Mouse (Mus musculus): ENCODE measurements around the gene Rapgef5.
"Not testable (repeated sequence)": the region's sequence is repeated elsewhere in the genome, so short reads cannot be mapped to it uniquely, and the experiment has no call there.

The Rapgef5 gene

DNA sequence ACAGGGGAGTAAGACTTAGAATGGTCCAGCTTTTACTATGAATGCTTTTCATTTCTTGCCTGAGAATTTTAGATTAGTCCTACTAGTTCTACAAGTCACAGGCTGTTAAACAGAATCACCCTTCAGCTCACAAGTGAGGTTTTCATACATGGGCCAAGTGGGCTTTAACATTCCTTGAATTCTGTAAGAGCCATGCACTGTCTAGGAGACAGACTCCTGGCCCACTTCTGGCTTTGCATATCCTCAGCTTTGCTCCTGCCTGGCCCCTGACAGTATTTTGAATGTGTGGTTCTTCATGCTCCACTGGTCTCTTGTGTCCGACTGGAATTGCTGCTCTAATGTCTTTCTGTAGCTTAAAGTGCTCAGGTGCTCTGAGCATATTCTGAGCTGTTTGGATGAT, 267.1 kb downstream of the Rapgef5 start:
- DNase-seq: no peak

DNA sequence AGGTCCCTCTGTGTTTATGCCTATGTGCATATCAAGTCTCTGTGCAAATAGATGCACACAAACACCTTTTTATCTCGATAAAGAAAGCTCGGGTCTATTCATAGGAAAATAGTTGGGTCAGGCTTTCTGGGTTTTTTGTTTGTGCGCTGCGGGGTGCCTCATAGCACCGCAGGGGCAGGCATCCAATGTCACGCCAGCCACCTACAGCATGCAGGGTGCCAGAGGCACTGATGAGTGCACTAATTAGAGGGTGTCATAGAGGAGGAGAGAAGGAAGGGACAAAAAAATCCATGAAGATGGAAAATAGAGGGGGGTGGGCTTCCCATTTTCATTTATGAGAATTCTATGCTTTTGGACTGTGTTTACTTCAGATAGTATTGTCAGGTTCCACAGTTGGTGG, 270.3 kb downstream of the Rapgef5 start:
- no peak for DNase-seq

GRCm38 (mm10) chr12:117788513-117789011, 272.3 kb downstream of the Rapgef5 start:
- no peak for DNase-seq

DNA sequence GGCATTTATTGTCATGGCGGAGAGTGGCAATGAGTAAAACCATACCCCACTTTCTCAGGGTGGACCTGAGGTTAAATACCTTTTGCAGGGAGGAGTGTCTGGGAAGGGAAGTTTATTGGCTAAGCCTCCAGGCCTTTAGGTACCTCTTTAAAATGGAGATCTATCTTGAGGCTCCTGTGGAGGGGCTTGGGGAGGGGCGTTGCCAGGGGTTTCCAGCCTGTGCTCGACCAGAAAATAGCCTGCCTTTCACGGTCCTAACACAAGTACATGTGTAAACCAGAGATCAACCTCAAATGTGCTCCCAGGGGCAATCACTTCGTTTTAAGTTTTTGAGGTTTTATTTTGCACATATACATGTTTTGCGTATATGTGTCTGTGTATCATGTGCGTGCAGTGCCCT, 272.7 kb downstream of the Rapgef5 start:
- DNase-seq: no peak

DNA sequence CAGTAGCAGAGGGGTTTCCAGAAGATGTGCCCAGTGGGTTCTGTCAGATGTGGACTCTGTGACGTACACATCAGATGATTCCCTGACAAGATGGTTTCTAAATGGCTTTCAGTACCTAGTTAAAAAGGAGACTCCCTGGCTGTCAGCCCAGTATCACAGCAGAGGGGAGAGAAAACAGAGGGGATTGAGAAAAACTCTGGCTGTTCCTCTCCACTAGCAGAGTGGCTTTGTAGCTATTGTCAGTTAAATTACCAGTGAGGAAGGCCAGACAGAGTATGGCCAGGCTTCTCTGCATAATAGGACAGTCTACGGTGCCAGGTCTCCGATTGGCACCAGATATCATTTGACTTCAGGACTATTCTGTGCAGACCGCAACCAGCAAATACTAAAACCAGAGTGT, 279.0 kb downstream of the Rapgef5 start:
- DNase-seq: no peak

- DNase-seq: not testable (repeated sequence)
These were observed 287.7 kb downstream of the Rapgef5 start, which contains the start of gene Cdca7l for GRCm38 (mm10) chr12:117803989-117804388. Gene Cdca7l, plus strand, starts transcription at chr12:117804289.

DNA sequence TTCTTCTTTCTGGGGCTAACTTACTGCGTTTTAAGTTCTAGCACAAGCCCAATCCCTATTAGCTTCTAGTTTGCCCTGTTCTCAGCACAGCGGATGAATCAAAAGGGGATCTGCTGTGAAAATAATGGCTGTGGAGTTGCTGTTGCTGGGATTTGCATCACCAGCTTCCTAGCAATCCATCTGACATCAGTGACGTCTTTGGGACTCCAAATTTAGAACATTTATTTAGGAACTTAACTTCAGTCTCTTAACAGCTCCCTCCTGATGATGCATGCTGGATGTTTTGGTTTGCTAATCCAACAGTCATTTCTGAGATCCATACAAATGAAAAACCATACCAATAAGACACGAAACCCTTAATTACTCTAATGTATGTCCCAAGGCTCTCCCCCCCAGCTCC, 289.3 kb downstream of the Rapgef5 start:
- DNase-seq: no peak

DNA sequence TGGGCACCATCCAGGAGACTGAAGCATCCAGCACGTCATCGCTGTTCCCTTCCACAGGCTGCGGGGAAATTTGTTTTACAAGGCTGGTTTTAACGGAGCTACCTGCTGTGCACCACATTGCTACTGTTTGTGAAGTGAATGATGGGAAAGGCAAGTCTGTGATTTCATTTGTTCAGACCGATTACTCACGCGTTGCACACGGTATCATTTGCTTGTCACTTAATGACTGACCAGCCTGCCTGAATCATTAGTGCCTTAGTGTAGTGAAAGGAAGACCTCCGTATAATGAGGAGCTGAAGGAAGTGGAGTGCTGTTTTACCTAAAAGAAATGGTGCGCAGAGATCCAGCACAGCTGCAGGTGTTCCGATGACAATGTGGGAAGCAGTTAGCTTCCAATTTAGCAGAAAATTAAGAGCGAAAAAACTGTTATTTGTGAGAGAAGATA, 289.8 kb downstream of the Rapgef5 start:
- no peak for DNase-seq

GRCm38 (mm10) chr12:117806470-117806869, 290.2 kb downstream of the Rapgef5 start:
- DNase-seq: no peak

GRCm38 (mm10) chr12:117807637-117808036, 291.4 kb downstream of the Rapgef5 start:
- DNase-seq: no peak

DNA sequence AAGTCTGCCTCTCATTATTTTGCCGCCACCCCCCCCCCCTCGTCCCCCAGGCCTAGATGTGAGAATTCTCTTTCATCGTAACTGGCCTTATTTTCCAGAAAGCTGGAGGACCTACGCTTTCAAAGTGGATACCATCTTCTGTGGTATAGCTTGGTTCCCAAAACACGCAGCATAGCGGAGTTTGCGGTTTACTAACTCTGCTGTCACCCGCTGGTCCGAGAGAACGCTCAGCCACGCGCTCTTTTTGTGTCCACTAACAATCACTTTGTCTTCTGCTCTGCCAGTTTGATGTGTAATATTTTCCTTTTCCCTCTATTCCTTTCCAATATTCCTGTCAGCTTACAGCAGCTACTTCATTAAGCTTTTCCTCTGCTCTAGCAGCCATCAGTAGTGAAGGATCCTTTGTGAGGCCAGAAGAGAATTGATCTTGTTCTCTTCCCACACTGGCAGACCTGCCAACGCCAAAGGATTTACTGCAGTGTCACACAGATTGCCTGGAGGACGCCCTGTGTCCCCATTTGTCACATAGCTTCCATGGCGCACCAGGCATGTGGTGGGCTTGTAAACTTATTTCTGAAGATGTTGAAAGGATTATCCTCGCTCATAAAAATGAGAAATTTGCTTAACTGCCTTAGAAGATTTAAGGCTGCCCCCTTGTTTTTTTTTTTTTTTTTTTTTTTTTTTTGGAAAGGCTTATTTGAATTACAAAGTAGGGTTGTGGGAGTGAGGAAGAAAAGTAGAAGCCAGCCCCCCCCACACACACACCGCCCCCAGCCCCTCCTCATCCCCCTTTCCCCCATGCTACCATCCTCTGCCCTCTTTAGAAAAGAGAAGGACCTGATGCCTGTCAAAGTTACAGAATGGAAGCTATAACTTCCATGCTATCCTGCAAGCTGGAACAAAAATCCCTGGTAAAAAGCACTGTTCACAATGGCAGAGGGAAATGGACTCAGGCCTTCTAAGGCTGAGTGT, 292.4 kb downstream of the Rapgef5 start:
- no peak for DNase-seq

Measured in cerebellum, adult 11-12 months (tissue).